Mouse (Mus musculus): ENCODE results near the gene Dync2li1. TPM values are rescaled to one million over a fixed set of nuclear protein-coding genes. Genes with fewer than 3 reads are reported as not detected.

Dync2li1 gene
- polyA plus RNA-seq, 1 experiment from 2014 or later = 11.9 TPM

- H3K27ac ChIP-seq (ENCODE audit: low read depth, low read length) = 0 out of 2 replicates have a peak overlapping the region, but pooled peaks have one; percentile 36
- H3K4me3 ChIP-seq (ENCODE audit: low read depth, low read length) = no peak overlapping the region
- no peaks in the 10 kb centered on the region for H3K9me3 ChIP-seq (replicated peaks; ENCODE audit: control insufficient read depth, low read length)
- WGBS (ENCODE audit: insufficient replicate concordance) = 54% methylated on average over 9 of the region's 9 CpGs
- no peak overlapping the region for H3K4me2 ChIP-seq
- H3K9ac ChIP-seq (ENCODE audit: low read depth, low read length) = no peak overlapping the region
- H3K4me1 ChIP-seq (ENCODE audit: control insufficient read depth, insufficient read depth, low read length) = peaks cover 3% of the 10 kb centered on the region
- no peaks in the 10 kb centered on the region for H3K36me3 ChIP-seq (ENCODE audit: control insufficient read depth, insufficient read depth, low read length)
- ATAC-seq (replicated peaks; ENCODE audit: insufficient number of reproducible peaks, low FRiP score, low TSS enrichment) = no peak
- no peaks in the 10 kb centered on the region for H3K27me3 ChIP-seq (ENCODE audit: control insufficient read depth, insufficient read depth, low read length)
Measured at GRCm38 (mm10) chr17:84603202-84603627, 23.1 kb upstream of the Dync2li1 start.

- Histone ChIP-seq H3K9me3 (replicated peaks; ENCODE audit: control insufficient read depth, low read length) (no peaks in the 10 kb centered on the region), H3K36me3 (ENCODE audit: control insufficient read depth, insufficient read depth, low read length) (no peaks in the 10 kb centered on the region), H3K4me3 (ENCODE audit: low read depth, low read length) (no peak overlapping the region), H3K27ac (ENCODE audit: low read depth, low read length) (no peak overlapping the region), H3K27me3 (ENCODE audit: control insufficient read depth, insufficient read depth, low read length) (no peaks in the 10 kb centered on the region), H3K9ac (ENCODE audit: low read depth, low read length) (no peak overlapping the region), H3K4me1 (ENCODE audit: control insufficient read depth, insufficient read depth, low read length) (peaks cover 3% of the 10 kb centered on the region), H3K4me2 (no peak overlapping the region)
- 86% methylated on average over 10 of the region's 10 CpGs for WGBS (ENCODE audit: insufficient replicate concordance)
- ATAC-seq (replicated peaks; ENCODE audit: insufficient number of reproducible peaks, low FRiP score, low TSS enrichment) = no peak
Measured at GRCm38 (mm10) chr17:84603709-84604420, 22.4 kb upstream of the Dync2li1 start.

- Histone ChIP-seq H3K9me3 (replicated peaks; ENCODE audit: control insufficient read depth, low read length) (no peaks in the 10 kb centered on the region), H3K4me2 (peak overlapping the region; percentile 20; the same call in 1 of the 2 replicates), H3K9ac (ENCODE audit: low read depth, low read length) (no peak overlapping the region), H3K4me1 (ENCODE audit: control insufficient read depth, insufficient read depth, low read length) (peaks cover 3% of the 10 kb centered on the region), H3K36me3 (ENCODE audit: control insufficient read depth, insufficient read depth, low read length) (no peaks in the 10 kb centered on the region), H3K27ac (ENCODE audit: low read depth, low read length) (no peak overlapping the region), H3K27me3 (ENCODE audit: control insufficient read depth, insufficient read depth, low read length) (no peaks in the 10 kb centered on the region), H3K4me3 (ENCODE audit: low read depth, low read length) (no peak overlapping the region)
- no peak for ATAC-seq (replicated peaks; ENCODE audit: insufficient number of reproducible peaks, low FRiP score, low TSS enrichment)
- 36% methylated on average over 13 of the region's 13 CpGs for WGBS (ENCODE audit: insufficient replicate concordance)
Measured at GRCm38 (mm10) chr17:84606976-84607375, 19.3 kb upstream of the Dync2li1 start.

- Histone ChIP-seq H3K9me3 (replicated peaks; ENCODE audit: control insufficient read depth, low read length) (no peaks in the 10 kb centered on the region), H3K27me3 (ENCODE audit: control insufficient read depth, insufficient read depth, low read length) (no peaks in the 10 kb centered on the region), H3K9ac (ENCODE audit: low read depth, low read length) (no peak overlapping the region), H3K27ac (ENCODE audit: low read depth, low read length) (no peak overlapping the region), H3K4me1 (ENCODE audit: control insufficient read depth, insufficient read depth, low read length) (peaks cover 3% of the 10 kb centered on the region), H3K4me2 (no peak overlapping the region), H3K4me3 (ENCODE audit: low read depth, low read length) (no peak overlapping the region), H3K36me3 (ENCODE audit: control insufficient read depth, insufficient read depth, low read length) (no peaks in the 10 kb centered on the region)
- no peak for ATAC-seq (replicated peaks; ENCODE audit: insufficient number of reproducible peaks, low FRiP score, low TSS enrichment)
- 55% methylated on average over 5 of the region's 5 CpGs for WGBS (ENCODE audit: insufficient replicate concordance)
Measured at GRCm38 (mm10) chr17:84607617-84608016, 18.7 kb upstream of the Dync2li1 start.

- Histone ChIP-seq H3K4me2 (no peak overlapping the region), H3K36me3 (ENCODE audit: control insufficient read depth, insufficient read depth, low read length) (no peaks in the 10 kb centered on the region), H3K4me3 (ENCODE audit: low read depth, low read length) (no peak overlapping the region), H3K4me1 (ENCODE audit: control insufficient read depth, insufficient read depth, low read length) (no peaks in the 10 kb centered on the region), H3K27ac (ENCODE audit: low read depth, low read length) (no peak overlapping the region), H3K9ac (ENCODE audit: low read depth, low read length) (no peak overlapping the region), H3K9me3 (replicated peaks; ENCODE audit: control insufficient read depth, low read length) (no peaks in the 10 kb centered on the region), H3K27me3 (ENCODE audit: control insufficient read depth, insufficient read depth, low read length) (no peaks in the 10 kb centered on the region)
- WGBS (ENCODE audit: insufficient replicate concordance) = 80% methylated on average over 4 of the region's 4 CpGs
- no peak for ATAC-seq (replicated peaks; ENCODE audit: insufficient number of reproducible peaks, low FRiP score, low TSS enrichment)
Measured at GRCm38 (mm10) chr17:84608606-84609005, 17.7 kb upstream of the Dync2li1 start.

- Histone ChIP-seq H3K4me1 (ENCODE audit: control insufficient read depth, insufficient read depth, low read length) (no peaks in the 10 kb centered on the region), H3K27me3 (ENCODE audit: control insufficient read depth, insufficient read depth, low read length) (no peaks in the 10 kb centered on the region), H3K4me3 (ENCODE audit: low read depth, low read length) (no peak overlapping the region), H3K4me2 (no peak overlapping the region), H3K27ac (ENCODE audit: low read depth, low read length) (no peak overlapping the region), H3K36me3 (ENCODE audit: control insufficient read depth, insufficient read depth, low read length) (no peaks in the 10 kb centered on the region), H3K9ac (ENCODE audit: low read depth, low read length) (no peak overlapping the region), H3K9me3 (replicated peaks; ENCODE audit: control insufficient read depth, low read length) (no peaks in the 10 kb centered on the region)
- ATAC-seq (replicated peaks; ENCODE audit: insufficient number of reproducible peaks, low FRiP score, low TSS enrichment) = no peak
- 86% methylated on average over 9 of the region's 9 CpGs for WGBS (ENCODE audit: insufficient replicate concordance)
Measured at GRCm38 (mm10) chr17:84611500-84611899, 14.8 kb upstream of the Dync2li1 start.

GRCm38 (mm10) chr17:84611971-84612370, 14.3 kb upstream of the Dync2li1 start:
- Histone ChIP-seq H3K4me3 (ENCODE audit: low read depth, low read length) (no peak overlapping the region), H3K36me3 (ENCODE audit: control insufficient read depth, insufficient read depth, low read length) (no peaks in the 10 kb centered on the region), H3K27ac (ENCODE audit: low read depth, low read length) (no peak overlapping the region), H3K4me1 (ENCODE audit: control insufficient read depth, insufficient read depth, low read length) (no peaks in the 10 kb centered on the region), H3K9me3 (replicated peaks; ENCODE audit: control insufficient read depth, low read length) (no peaks in the 10 kb centered on the region), H3K4me2 (no peak overlapping the region), H3K27me3 (ENCODE audit: control insufficient read depth, insufficient read depth, low read length) (no peaks in the 10 kb centered on the region), H3K9ac (ENCODE audit: low read depth, low read length) (no peak overlapping the region)
- no peak for ATAC-seq (replicated peaks; ENCODE audit: insufficient number of reproducible peaks, low FRiP score, low TSS enrichment)
- WGBS (ENCODE audit: insufficient replicate concordance) = 66% methylated on average over 7 of the region's 7 CpGs

- Histone ChIP-seq H3K27ac (ENCODE audit: low read depth, low read length) (no peak overlapping the region), H3K36me3 (ENCODE audit: control insufficient read depth, insufficient read depth, low read length) (no peaks in the 10 kb centered on the region), H3K9ac (ENCODE audit: low read depth, low read length) (no peak overlapping the region), H3K4me1 (ENCODE audit: control insufficient read depth, insufficient read depth, low read length) (no peaks in the 10 kb centered on the region), H3K27me3 (ENCODE audit: control insufficient read depth, insufficient read depth, low read length) (no peaks in the 10 kb centered on the region), H3K4me2 (no peak overlapping the region), H3K9me3 (replicated peaks; ENCODE audit: control insufficient read depth, low read length) (no peaks in the 10 kb centered on the region), H3K4me3 (ENCODE audit: low read depth, low read length) (no peak overlapping the region)
- 84% methylated on average over 11 of the region's 11 CpGs for WGBS (ENCODE audit: insufficient replicate concordance)
- no peak for ATAC-seq (replicated peaks; ENCODE audit: insufficient number of reproducible peaks, low FRiP score, low TSS enrichment)
Measured at GRCm38 (mm10) chr17:84615811-84616210, 10.5 kb upstream of the Dync2li1 start.

GRCm38 (mm10) chr17:84616526-84617074, 9.7 kb upstream of the Dync2li1 start:
- Histone ChIP-seq H3K36me3 (ENCODE audit: control insufficient read depth, insufficient read depth, low read length) (no peaks in the 10 kb centered on the region), H3K4me3 (ENCODE audit: low read depth, low read length) (no peak overlapping the region), H3K9me3 (replicated peaks; ENCODE audit: control insufficient read depth, low read length) (no peaks in the 10 kb centered on the region), H3K27me3 (ENCODE audit: control insufficient read depth, insufficient read depth, low read length) (no peaks in the 10 kb centered on the region), H3K27ac (ENCODE audit: low read depth, low read length) (no peak overlapping the region), H3K4me2 (no peak overlapping the region), H3K9ac (ENCODE audit: low read depth, low read length) (no peak overlapping the region), H3K4me1 (ENCODE audit: control insufficient read depth, insufficient read depth, low read length) (no peaks in the 10 kb centered on the region)
- 78% methylated on average over 6 of the region's 6 CpGs for WGBS (ENCODE audit: insufficient replicate concordance)
- no peak for ATAC-seq (replicated peaks; ENCODE audit: insufficient number of reproducible peaks, low FRiP score, low TSS enrichment)

Data from heart, embryonic 11.5 days (tissue).